In the genomic region with DNA sequence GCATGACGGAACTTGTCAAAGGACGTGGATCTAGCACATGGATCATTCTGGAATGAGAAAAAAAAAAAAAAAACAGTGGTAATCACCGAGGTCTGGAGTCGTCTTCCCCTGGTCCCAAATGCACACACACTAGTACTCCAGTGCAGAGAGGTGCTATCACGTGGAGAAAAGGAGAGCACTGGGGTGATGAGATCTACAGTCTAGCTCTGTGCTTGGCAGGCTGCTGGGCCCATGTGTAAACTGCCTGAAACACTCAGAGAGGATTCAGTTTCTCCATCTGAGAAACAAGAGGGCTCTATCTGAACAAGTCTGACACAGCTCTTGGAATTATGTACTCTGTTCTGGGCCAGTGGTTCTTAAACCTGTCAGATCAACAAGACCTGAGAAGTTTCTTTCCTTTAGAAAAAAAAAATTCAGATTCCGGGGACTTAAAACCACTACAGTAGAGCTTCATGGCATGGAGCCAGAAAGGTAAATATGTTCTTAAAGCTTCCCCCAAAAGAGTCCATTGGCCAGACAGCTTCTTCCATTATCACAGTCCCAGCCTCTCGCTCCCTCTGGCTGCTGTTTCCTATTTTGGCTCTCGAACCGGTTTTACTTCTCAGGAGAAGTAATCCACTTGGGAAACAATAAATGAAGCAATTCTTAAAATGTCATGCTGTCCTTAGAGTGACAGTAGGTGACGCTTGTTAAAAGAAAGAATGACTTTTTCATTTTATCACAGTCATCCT, we compare ENCODE assay signal across 10 mouse cellular contexts. TPM values are rescaled to one million over a fixed set of nuclear protein-coding genes. Genes with fewer than 3 reads are reported as not detected.
DNase-seq lines count a peak whose midpoint lies in the region; ATAC-seq and TF ChIP-seq lines count a peak whose summit lies in the region.
"Had no signal": no experiment of that assay in that cellular context is flagged by ENCODE, and none has a peak within 500 bp of the region (broad histone marks: within the 10 kb centered on the region; RNA-seq: fewer than 3 reads in every experiment).

No protein-coding gene starts in this region.

- peak overlapping the region; percentile 74 for H3K4me3 ChIP-seq in left cerebral cortex, adult 2 months
- peak overlapping the region; percentile 69 for H3K4me3 ChIP-seq in heart, embryonic 15.5 days

- WGBS in heart, embryonic 15.5 days: 36% methylated on average over 10 of the region's 10 CpGs

- peak overlapping the region; percentile 57 for H3K4me2 ChIP-seq in heart, embryonic 15.5 days

- peaks cover 31% of the 10 kb centered on the region for H3K4me1 ChIP-seq in heart, embryonic 15.5 days (replicated peaks)

- peak; percentile 69 for DNase-seq in gastrocnemius, adult 18-20 months (ENCODE audit: low spot score)
- DNase-seq in gastrocnemius, postnatal 10 days: no peak
- DNase-seq in left cerebral cortex, adult 2 months (ENCODE audit: extremely low spot score in 1 of 2, low spot score in 2 of 2): no peak
- DNase-seq in left cerebral cortex, adult 11 months (ENCODE audit: low spot score): no peak
- peak; percentile 21 to 32 for DNase-seq in lung, postnatal 4 days
- no peak for DNase-seq in spleen, postnatal 10 days (ENCODE audit: low spot score in 2 of 2)
- DNase-seq in thymus, postnatal 10 days (ENCODE audit: low spot score in 2 of 2): no peak
- DNase-seq: adrenal gland, postnatal 36 days had no signal

- intact Hi-C loops in left cerebral cortex, adult 2 months (cut with DNase I): loop anchor here (5.0 kb wide), 3 partner anchors 57 to 182 kb away; partner anchors contain the start of gene Hectd2

- H3K9ac ChIP-seq in heart, embryonic 15.5 days: peak overlapping the region; percentile 52

- peaks cover 16% of the 10 kb centered on the region for H3K36me3 ChIP-seq in heart, embryonic 15.5 days

- no peak overlapping the region for H3K27ac ChIP-seq in left cerebral cortex, adult 2 months
- H3K27ac ChIP-seq in heart, embryonic 15.5 days: peak overlapping the region; percentile 98

- TF ChIP-seq CTCF in left cerebral cortex, adult 2 months (IDR thresholded peaks at IDR 0.05): no peak; the same call in 1 of the 2 replicates

- H3K27me3 ChIP-seq in heart, embryonic 15.5 days: no peaks in the 10 kb centered on the region

- no peaks in the 10 kb centered on the region for H3K9me3 ChIP-seq in heart, embryonic 15.5 days (replicated peaks)

- ATAC-seq in heart, embryonic 15.5 days (replicated peaks; ENCODE audit: insufficient number of reproducible peaks, insufficient read depth, low FRiP score, low read depth): no peak

RNA-seq across cellular contexts. Expression of gene Ppp1r3c, which starts 2.0 kb away (rescaled TPM):
- 100 to 1,000 TPM; 493 to 680 TPM for total RNA-seq in gastrocnemius, adult 18-20 months (2021)
- 100 to 1,000 TPM in 1 of 2 experiments, 10 to 100 TPM in 1; 85.4 to 102 TPM for total RNA-seq in gastrocnemius, postnatal 10 days (2021)
- 10 to 100 TPM; 48.4 to 58.1 TPM for total RNA-seq in left cerebral cortex, adult 2 months (2021)
- polyA plus RNA-seq in heart, embryonic 15.5 days (2015; fragmentation: Nextera tagmentation; extraction: Ambion mirVana): 82.2 and 93.0 TPM in 2 replicates
- total RNA-seq: common myeloid progenitor, adult 5-6 weeks had no signal

Comparison
In these comparisons a context has a peak if more than half of its experiments do, and no peak if none do; other contexts are left out.
1. DNase-seq: peak in gastrocnemius, adult 18-20 months (single experiment) and lung, postnatal 4 days (2 of 2); none in gastrocnemius, postnatal 10 days (single experiment), left cerebral cortex, adult 2 months (0 of 2), left cerebral cortex, adult 11 months (single experiment), spleen, postnatal 10 days (0 of 2) and thymus, postnatal 10 days (0 of 2).
2. RNA of gene Ppp1r3c, which starts 2.0 kb away (total RNA-seq): 493 to 680 TPM in gastrocnemius, adult 18-20 months; 85.4 to 102 TPM in gastrocnemius, postnatal 10 days and 48.4 to 58.1 TPM in left cerebral cortex, adult 2 months; every median in the first group is over 4 times any median in the second.